Mouse (Mus musculus) small intestine, adult 2 months (tissue): Measurements from ENCODE around the gene Mex3a.

ENCODE experiments used
- CTCF ChIP-seq: fragments of 200-500 bp; IDR thresholded peaks from 2 replicates; pipeline ENCODE4 v1.5.1; 2012; ENCODE audit warnings: low read depth, mild to moderate bottlenecking, control low read depth, inconsistent platforms, low read length, moderate library complexity, mixed read lengths; ENCODE audit not compliant: insufficient replicate concordance, insufficient read length; ENCODE audit errors: extremely low read depth
- POLR2A ChIP-seq: fragments of 200-500 bp; IDR thresholded peaks from 2 replicates; pipeline ENCODE4 v1.6.1; 2012; ENCODE audit warnings: low read depth, mild to moderate bottlenecking, control low read depth, inconsistent platforms, low read length, moderate library complexity

DNA sequence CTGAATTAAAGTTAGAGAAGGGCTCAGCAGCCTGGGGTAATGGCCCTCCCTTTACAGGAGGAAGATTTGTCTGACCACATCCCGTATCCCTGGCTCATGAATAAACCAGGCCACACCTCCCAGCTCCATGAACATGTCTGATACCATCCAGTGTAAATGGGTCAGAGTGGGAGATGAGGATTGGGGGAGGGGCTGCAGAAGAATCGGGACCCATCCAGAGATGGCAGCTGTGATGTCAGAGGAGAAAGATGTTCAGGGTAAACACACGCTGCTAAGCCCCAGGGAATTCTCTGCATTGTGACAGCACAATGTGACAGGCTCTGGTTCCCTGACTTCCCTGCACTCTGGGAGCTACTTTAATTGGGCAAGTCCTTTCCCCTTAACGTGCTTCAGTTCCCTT, 31.2 kb downstream of the Mex3a start:
- TF ChIP-seq CTCF (no peak), POLR2A (no peak)
